Mouse (Mus musculus): ENCODE data around the gene Srgap3.

DNA sequence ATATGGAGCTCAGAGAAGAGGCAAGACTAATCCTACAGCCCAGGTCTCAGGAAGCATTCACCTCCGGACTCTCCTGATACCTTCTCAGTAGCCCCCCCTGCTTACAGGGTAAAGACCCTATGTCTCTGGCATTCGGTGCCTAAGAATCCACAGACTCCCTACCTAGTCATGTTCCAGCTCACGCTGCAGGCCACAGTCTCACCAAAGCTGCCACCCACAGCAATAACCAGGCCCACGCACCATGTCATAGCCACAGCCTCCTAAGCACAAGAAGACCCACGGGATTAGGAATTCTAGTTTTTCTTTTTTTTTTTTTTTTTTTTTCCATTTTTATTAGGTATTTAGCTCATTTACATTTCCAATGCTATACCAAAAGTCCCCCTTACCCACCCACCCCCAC lies 112.6 kb downstream of the Srgap3 start:
- TF ChIP-seq CTCF (IDR thresholded peaks at IDR 0.05; ENCODE audit: insufficient read depth, low read depth, low read length) (no peak), POLR2A (IDR thresholded peaks at IDR 0.05; ENCODE audit: insufficient read depth, low read depth, low read length) (no peak)
